ENCODE assay signal across 23 mouse cellular contexts in genomic region chr9:77685825-77686500, GRCm38 (mm10). TPM values are rescaled to one million over a fixed set of nuclear protein-coding genes. Genes with fewer than 3 reads are reported as not detected.
DNase-seq lines count a peak whose midpoint lies in the region; ATAC-seq and TF ChIP-seq lines count a peak whose summit lies in the region.
"Had no signal": no experiment of that assay in that cellular context is flagged by ENCODE, and none has a peak within 500 bp of the region (broad histone marks: within the 10 kb centered on the region; RNA-seq: fewer than 3 reads in every experiment).

No protein-coding gene starts in this region.

- H3K36me3 ChIP-seq in heart, embryonic 10.5 days, result no peaks in the 10 kb centered on the region
- no peaks in the 10 kb centered on the region for H3K36me3 ChIP-seq in heart, embryonic 16.5 days (ENCODE audit: control insufficient read depth, insufficient read depth)
- H3K36me3 ChIP-seq: hindbrain, embryonic 15.5 days; limb, embryonic 13.5 days; neural tube, embryonic 13.5 days had no signal

- H3K27me3 ChIP-seq in heart, embryonic 10.5 days (ENCODE audit: insufficient read depth, poor library complexity, severe bottlenecking), result no peaks in the 10 kb centered on the region
- H3K27me3 ChIP-seq in heart, embryonic 16.5 days (ENCODE audit: control insufficient read depth, insufficient read depth, low read length), result no peaks in the 10 kb centered on the region
- H3K27me3 ChIP-seq: hindbrain, embryonic 15.5 days; limb, embryonic 13.5 days; neural tube, embryonic 13.5 days; Patski had no signal

- H3K9ac ChIP-seq in heart, embryonic 16.5 days (ENCODE audit: low read length), result no peak overlapping the region
- H3K9ac ChIP-seq: forebrain, postnatal 0 days; hindbrain, embryonic 15.5 days; limb, embryonic 13.5 days; neural tube, embryonic 13.5 days had no signal

- no peak overlapping the region for H3K4me2 ChIP-seq in heart, embryonic 16.5 days (ENCODE audit: low read depth, low read length)
- H3K4me2 ChIP-seq: hindbrain, embryonic 15.5 days; limb, embryonic 13.5 days; midbrain, embryonic 11.5 days; neural tube, embryonic 13.5 days had no signal

- ATAC-seq in heart, embryonic 16.5 days (replicated peaks; ENCODE audit: extremely low read depth, insufficient read depth, low FRiP score), result no peak
- ATAC-seq: activated CD4-positive, CD25-positive, alpha-beta regulatory T cell, adult 4 months; forebrain, postnatal 0 days; intestine, embryonic 16.5 days; Patski had no signal

- DNase-seq in heart, adult 11 months, result peak; percentile 90
- no peak for DNase-seq in heart, embryonic 10.5 days (ENCODE audit: low spot score)
- peak; percentile 29 for DNase-seq in testis, postnatal 14 days (ENCODE audit: low spot score)
- no peak for DNase-seq in testis, postnatal 10 days (ENCODE audit: low spot score)
- DNase-seq in urinary bladder, postnatal 10 days (ENCODE audit: low spot score), result no peak
- DNase-seq in layer of hippocampus, adult 2 months (ENCODE audit: low spot score in 2 of 2), result no peak
- no peak for DNase-seq in left cerebral cortex, adult 2 months (ENCODE audit: extremely low spot score in 1 of 2, low spot score in 2 of 2)
- DNase-seq: B cell, adult 2 months; cerebellum, postnatal 25 days; forebrain, postnatal 0 days; gastrocnemius, postnatal 10 days; kidney, postnatal 14 days; layer of hippocampus, adult 9-11 months had no signal

- H3K9me3 ChIP-seq in heart, embryonic 10.5 days, result no peaks in the 10 kb centered on the region
- no peaks in the 10 kb centered on the region for H3K9me3 ChIP-seq in heart, embryonic 16.5 days (replicated peaks; ENCODE audit: control insufficient read depth, low read length)
- H3K9me3 ChIP-seq: hindbrain, embryonic 15.5 days; limb, embryonic 13.5 days; neural tube, embryonic 13.5 days had no signal

- TF ChIP-seq CTCF in layer of hippocampus, adult 2 months (conservative IDR thresholded peaks at IDR 0.05), result no peak
- no peak for TF ChIP-seq CTCF in left cerebral cortex, adult 2 months (IDR thresholded peaks at IDR 0.05)

- WGBS in heart, embryonic 10.5 days, result 72% methylated on average over 5 of the region's 5 CpGs
- 46% methylated on average over 5 of the region's 5 CpGs for WGBS in heart, embryonic 16.5 days

- H3K4me3 ChIP-seq in heart, embryonic 10.5 days, result no peak overlapping the region
- H3K4me3 ChIP-seq in heart, embryonic 16.5 days (ENCODE audit: low read length), result no peak overlapping the region
- H3K4me3 ChIP-seq in layer of hippocampus, adult 2 months, result no peak overlapping the region
- H3K4me3 ChIP-seq in left cerebral cortex, adult 2 months, result no peak overlapping the region
- H3K4me3 ChIP-seq: erythroblast, embryonic 14.5 days; hindbrain, embryonic 15.5 days; limb, embryonic 13.5 days; neural tube, embryonic 13.5 days had no signal

- H3K27ac ChIP-seq in heart, embryonic 10.5 days, result no peak overlapping the region
- peak overlapping the region; percentile 31; the same call in 1 of the 2 replicates for H3K27ac ChIP-seq in heart, embryonic 16.5 days (ENCODE audit: low read length)
- no peak overlapping the region for H3K27ac ChIP-seq in layer of hippocampus, adult 2 months
- no peak overlapping the region for H3K27ac ChIP-seq in left cerebral cortex, adult 2 months
- H3K27ac ChIP-seq: hindbrain, embryonic 15.5 days; limb, embryonic 13.5 days; macrophage; neural tube, embryonic 13.5 days had no signal

- intact Hi-C loops in left cerebral cortex, adult 2 months (cut with DNase I), result no loop called here

- H3K4me1 ChIP-seq in heart, embryonic 10.5 days, result no peaks in the 10 kb centered on the region
- no peaks in the 10 kb centered on the region for H3K4me1 ChIP-seq in heart, embryonic 16.5 days (ENCODE audit: control insufficient read depth, insufficient read depth, low read length)
- H3K4me1 ChIP-seq: hindbrain, embryonic 15.5 days; limb, embryonic 13.5 days; neural tube, embryonic 13.5 days had no signal

RNA-seq across cellular contexts. Expression of gene Klhl31, which starts 49.7 kb away (rescaled TPM):
- 35.8 and 68.3 TPM in 2 replicates for polyA plus RNA-seq in heart, embryonic 10.5 days (2016; fragmentation: Nextera tagmentation; extraction: Ambion mirVana)
- 54.2 and 59.9 TPM in 2 replicates for polyA plus RNA-seq in heart, embryonic 16.5 days (2015; fragmentation: Nextera tagmentation; extraction: Ambion mirVana)
- total RNA-seq in layer of hippocampus, adult 2 months (2021), result under 1 TPM in 1 of 2 experiments, not detected in 1; 0.05 TPM
- under 1 TPM in 1 of 2 experiments, not detected in 1; 0.07 TPM for total RNA-seq in left cerebral cortex, adult 2 months (2021)
- polyA plus RNA-seq: activated CD4-positive, CD25-positive, alpha-beta regulatory T cell, adult 4 months; erythroblast, embryonic 14.5 days; macrophage had no signal

Comparison
In these comparisons a context has a peak if more than half of its experiments do, and no peak if none do; other contexts are left out.
1. DNase-seq: peak in heart, adult 11 months (single experiment) and testis, postnatal 14 days (single experiment); none in heart, embryonic 10.5 days (single experiment), testis, postnatal 10 days (single experiment), urinary bladder, postnatal 10 days (single experiment), layer of hippocampus, adult 2 months (0 of 2) and left cerebral cortex, adult 2 months (0 of 2).